Mouse (Mus musculus) lung, postnatal 10 days (tissue): Measurements from ENCODE around the gene Stat5a.

ENCODE experiments used
- DNase-seq: peaks from one replicate; pipeline ENCODE4 v3.0.0; 2021

Stat5a gene

DNA sequence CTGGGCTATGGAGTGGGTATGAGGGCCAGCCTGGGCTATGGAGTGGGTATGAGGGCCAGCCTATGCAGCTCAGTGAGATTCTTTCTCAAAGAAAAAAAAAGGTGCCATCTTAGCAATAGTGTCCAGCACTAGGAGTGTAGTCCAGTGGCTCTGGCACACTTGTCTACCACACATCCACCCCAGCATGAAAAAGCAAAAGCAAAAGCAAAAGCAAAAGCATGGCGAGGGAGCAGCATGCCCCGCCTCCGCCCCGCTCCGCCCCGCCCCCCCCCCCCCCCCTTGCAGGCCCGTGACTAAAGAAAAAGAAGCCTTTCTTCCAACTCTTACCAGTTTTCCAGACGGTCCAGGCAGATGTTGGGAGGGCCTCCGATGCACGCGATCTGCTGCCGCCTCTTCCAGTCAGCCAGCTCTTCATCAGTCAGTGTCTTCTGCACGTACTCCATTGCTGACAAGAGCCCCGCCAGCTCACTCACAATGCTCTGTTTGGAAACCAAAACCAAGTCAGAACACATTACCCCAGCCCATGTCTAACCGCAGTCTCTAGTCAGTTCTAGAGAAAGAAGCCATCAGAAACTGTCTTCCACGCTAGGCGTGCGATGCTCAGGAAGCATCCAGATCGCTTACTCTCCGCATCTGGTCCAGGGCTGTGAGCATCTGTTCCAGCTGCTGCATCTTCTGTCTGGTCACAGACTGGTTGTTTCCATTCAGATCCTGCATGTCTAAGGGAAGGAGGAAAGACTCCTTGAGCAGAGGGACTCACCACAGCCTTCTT is 45.6 kb downstream of the Stat5a start:
- no peak for DNase-seq

DNA sequence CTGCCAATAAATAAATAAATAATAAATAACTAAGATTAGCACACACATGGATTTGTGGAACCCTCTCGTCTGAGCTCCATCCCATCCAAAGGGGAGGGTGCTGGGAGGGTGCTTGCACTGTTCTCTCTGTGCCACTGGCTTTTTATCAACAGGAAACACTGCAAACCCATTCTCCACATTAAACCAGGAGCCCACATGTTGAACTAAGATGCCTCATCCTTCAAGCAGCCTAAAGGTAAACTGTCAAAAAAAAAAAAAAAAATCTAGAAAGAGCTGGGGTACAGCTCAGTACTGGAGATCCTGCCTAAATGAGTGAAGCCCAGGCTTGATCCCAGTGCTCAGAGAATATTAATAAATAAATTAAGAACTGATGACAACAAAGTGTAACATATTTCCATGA is 46.8 kb downstream of the Stat5a start:
- DNase-seq: no peak

DNA sequence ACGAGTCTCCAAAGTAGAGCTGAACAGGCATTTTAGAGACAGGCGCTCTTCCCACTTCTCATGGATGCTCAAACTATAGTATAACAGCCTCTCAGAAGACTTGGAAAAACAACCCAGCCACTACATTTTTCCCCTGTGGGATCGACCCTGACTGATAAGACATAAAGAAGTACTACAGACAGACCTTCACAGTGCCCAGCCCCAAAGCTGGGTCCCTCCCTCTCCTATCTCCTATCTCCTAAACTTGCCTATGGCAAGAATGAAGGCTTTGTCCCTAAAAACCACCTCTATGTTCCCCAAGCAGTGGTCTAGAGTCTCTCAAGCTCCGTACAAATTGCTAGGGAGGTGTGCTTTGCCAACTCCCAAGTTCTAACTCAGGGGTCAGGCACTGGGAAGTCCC is 47.7 kb downstream of the Stat5a start:
- no peak for DNase-seq

DNA sequence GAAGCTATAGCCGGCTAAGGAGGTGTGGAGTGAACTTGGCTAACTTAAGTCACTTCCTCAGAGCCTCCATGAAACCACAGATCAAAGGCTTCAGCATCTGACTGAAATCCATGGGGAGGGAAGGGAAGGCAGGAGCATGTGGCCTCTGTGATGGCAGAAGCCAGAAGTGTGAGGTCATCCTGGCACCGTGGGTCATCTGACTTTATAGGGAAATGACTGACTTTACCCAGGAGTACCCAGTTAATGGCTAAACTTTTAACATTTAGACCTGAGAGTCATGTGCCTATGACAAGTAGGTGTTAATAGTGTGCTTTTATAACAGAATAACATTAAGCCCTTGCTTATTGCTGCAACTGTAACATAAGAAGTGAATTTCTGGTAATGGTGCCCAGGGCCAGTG is 49.0 kb downstream of the Stat5a start:
- DNase-seq: no peak

DNA sequence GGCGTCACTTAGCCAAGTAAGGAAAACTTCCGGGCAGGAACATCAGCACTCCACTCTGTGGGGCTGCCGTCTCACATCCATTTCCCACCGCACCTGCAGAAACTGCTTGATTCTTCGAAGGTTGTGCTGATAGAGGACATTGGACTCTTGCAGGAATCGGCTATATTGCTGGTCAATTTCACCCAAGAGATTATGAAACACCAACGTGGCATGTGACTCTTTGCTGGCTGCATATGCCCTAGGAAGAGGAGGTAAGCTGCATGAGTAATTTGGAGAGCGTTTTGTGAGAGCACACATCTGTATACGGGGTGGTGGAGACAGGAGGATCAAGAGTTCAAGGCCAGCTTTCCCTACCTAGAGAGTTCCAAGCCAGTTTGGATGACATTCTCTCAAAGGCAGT is 49.4 kb downstream of the Stat5a start:
- DNase-seq: no peak

DNA sequence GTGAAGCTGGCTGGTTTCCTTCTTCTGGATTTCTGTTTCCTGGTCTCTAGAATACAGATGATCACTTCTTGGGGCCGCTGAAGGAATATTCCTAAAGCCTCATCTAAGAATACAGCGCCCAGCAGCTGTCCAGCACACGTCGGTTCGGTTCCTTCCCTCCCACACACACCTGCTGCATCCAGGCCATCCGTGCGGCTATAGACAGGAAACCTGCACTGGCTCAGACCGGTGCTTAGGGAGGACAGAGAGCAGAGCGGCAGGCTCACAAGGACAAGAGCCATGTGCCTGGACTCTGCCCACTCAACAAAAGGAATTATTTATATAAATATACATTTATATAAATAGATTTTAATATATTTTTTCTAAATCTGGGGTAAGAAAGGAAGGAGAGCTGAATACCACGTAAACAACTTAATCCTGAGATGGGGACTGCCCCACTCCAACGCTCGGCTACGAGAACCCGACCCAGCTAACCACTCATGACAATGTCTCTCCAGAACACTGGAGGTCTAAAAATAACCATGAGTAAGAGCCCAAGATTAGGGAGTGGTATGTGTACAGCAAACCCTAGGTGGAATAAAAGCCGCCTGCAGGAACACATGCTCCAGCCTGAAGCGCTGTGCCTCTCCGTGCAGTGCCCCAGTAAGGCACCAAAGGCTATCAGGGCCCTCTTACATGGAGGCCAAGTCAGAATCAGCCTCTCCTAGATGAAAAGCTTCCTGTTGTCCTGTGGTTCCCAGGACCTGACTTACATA is 53.4 kb downstream of the Stat5a start:
- DNase-seq: no peak

DNA sequence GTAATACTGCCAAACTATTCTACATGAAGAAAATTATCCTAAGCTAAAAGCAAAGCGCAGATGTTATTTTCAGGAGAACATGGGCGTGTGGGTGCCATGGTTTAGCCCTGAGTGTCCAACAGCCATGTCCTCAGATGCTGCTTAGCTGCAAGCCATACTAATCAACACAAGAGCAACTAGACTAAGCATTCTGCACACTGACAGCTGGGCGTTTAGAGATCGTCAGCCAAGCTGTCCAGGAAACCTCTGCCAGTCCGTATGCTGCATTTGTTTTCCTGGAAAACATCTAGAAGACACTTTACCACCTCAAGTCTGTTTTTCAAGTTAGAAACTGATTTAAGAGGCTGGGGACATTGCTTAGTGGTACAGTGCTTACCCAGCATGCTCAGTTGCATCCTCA is 55.3 kb downstream of the Stat5a start:
- DNase-seq: no peak

DNA sequence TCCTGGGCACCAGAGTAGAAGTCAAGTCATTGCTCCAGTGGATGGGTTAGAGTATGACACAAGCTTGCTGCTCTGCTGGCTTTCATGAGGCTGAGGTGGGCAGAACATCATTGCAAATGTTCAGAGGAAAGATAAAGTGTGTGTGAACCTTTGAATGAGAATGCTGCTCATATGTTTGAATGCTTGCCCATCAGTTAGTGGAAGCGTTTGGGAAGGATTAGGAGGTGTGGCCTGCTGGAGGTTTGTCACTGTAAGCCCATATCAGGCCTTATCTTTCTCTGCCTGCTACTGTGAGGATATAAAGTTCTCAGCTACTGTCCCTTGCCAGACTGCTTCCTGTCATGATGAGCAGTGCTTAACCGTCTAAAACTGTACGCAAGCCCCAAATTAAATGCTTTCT is 55.9 kb downstream of the Stat5a start:
- DNase-seq: no peak

DNA sequence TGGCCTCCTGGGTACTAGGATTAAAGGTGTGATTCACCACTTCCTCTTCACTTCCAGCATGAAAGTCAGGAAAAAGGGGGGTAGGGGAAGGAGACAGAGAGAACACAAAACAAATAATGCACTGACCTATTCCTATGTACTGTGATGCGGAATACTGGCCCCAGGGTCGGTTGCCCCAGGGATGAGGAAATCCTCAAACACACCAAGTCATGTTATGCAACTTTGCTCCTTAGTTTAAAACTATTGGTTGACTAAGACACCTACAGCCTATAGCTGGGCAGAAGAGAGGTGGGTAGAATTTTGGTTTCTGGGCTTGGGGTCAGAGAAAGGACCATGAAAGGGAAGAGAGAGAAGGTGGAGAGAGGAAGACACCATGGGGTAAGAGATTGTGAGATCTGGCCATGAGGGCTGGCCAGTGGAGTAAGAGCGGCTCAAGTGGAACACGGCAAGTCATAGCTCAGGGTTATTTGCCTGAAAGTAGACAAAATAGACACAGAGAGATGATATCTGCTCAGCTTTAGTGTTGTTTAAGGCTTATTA is 57.4 kb downstream of the Stat5a start:
- DNase-seq: no peak

DNA sequence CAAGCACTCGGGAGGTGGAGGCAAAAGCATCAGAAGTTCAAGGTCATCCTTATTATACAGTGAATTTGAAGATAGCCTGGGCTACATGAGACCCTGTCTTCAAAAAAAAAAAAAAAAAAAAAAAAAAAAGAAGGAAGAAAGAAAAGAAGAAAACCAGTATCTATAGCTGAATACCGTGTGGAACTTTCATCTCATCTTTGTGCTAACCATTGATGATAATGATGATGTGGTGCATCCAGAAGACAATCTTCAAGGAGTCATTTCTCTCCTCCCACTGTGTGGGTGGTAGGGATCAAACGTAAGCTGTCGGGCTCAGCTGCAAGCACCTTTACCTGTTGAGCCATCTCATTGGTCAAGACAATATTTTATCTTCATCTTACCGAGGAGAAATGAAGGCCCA is 58.9 kb downstream of the Stat5a start:
- no peak for DNase-seq

DNA sequence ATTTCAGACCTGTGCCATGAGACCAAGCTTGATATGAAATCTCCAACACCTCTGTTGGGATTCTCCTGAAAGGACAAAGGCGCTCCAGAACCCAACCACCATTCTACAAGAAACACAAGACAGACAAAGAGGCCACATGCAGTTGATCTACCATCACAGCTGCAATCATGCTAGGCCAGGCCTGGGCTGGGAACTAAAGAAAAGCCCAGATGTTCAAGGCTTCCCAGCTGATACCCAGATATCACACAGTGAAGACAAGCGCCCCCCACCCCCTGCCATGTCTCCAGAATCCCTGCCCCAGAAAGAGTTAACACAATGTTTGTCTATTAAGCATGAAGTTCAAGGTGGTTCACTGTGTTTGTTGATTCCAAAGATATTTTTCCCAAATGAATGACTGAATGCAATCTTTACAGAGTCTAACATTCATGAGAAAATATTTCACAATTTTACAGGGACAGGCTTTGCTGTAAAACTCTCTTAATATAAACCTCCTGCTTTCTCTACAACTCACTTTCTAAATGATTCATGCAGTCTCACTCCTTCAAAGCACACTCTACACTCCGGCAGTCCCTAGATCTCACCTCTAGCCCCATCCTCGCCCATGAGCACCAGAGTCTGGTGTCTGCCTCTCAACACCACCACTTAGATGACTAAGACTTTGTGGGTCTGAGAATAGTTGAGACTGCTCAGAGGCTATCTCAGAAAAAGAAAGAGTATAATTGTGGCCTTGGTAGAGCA is 61.9 kb downstream of the Stat5a start:
- DNase-seq: no peak

DNA sequence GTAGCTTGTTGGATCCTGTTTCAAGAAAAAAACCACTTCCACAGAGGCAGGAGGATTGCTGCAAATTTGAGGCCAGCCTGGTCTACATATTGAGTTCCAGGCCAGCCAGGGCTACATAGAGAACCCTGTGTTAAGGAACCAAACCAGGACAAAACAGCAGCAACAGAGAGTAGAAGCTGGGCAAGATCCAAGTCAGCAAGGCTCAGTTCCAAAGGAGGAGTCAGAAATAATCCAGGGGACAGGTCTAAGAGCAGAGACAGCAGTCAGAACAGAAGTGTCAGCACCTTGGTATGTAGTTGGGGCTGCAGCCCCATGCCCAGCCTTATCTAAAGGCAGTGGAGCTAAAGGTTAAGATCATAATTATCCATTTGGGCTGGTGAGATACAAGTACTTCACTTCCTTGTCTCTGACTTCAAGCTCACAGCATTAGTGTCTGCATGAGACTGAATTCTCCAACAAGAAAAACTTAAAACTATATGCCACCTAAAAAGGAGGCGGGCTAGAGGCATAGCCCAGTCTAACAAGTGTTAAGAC is 65.3 kb downstream of the Stat5a start:
- no peak for DNase-seq

DNA sequence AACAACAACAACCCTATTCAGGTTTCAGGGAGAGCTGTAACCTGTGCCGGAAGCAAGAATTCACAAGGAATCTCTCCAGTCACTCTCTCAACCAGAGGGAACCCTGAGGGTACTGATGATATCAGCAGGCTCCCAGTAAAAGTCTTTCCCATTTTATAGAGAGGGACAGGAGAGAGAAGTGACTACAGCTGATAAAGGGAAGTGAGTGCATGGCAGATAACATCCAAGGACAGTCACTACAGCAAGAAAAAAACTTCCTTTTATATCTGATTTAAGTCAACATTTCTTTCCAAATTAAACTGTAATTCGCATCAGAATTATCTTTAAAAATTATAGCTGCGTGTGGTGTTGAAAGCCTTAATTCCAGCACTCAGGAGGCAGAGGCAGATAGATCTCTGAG is 68.2 kb downstream of the Stat5a start:
- DNase-seq: no peak

DNA sequence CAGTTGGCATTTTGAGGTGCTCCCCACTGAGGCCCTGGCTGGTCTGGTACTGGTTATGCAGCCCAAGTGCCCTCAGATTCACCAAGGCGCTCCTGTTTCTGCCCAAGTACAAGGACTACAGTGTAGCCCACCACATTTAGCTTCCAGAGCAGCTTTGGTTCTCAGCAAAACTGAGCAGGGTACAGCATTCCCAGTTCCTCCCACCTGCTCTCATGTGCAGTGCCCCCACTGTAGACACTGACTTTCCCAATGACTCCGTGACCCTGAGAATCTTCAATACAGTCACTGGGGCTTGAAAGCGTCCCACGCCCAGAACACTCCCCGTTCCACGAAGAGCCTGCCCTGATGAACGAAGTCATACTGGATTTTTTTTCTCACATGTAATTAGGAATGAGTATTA is 71.5 kb downstream of the Stat5a start:
- DNase-seq: no peak

DNA sequence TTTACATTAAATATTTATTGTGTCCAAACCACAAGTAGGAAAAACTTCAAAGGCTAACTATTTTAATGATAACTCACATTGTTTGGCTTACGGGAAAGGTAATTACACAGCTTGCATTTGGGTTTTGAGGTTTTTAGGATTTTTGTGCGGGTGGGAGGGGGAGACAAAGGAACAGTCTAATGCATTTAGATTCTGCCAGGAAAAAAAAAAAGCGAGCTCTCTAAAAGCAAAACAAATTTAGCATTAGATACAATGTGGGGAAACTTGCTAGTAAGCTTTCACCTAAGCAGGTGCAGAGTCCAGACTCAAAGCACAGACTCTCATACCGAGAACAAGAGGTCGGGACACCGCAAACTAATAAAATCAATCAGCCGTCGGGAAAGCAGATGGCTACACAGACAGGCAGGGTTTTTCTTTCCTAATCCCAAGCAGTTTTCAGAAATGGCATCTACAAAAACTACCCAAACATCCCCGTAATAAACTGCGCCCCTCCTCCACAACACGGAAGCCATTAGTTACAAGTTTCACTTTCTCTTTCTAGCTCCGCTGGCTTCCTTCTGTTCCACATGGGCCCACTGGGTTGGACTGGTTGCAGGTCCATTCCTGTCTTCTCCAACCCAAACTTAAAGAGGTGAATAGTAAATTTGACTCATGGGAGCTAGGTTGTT is 72.2 kb downstream of the Stat5a start:
- DNase-seq: peak; percentile 65
